Mouse (Mus musculus): ENCODE data around the gene Egfr. TPM values are rescaled to one million over a fixed set of nuclear protein-coding genes. Genes with fewer than 3 reads are reported as not detected.

The Egfr gene
- total RNA-seq, 4 experiments from 2014 or later = 7.5 to 11.6 (median 9.4) TPM

DNA sequence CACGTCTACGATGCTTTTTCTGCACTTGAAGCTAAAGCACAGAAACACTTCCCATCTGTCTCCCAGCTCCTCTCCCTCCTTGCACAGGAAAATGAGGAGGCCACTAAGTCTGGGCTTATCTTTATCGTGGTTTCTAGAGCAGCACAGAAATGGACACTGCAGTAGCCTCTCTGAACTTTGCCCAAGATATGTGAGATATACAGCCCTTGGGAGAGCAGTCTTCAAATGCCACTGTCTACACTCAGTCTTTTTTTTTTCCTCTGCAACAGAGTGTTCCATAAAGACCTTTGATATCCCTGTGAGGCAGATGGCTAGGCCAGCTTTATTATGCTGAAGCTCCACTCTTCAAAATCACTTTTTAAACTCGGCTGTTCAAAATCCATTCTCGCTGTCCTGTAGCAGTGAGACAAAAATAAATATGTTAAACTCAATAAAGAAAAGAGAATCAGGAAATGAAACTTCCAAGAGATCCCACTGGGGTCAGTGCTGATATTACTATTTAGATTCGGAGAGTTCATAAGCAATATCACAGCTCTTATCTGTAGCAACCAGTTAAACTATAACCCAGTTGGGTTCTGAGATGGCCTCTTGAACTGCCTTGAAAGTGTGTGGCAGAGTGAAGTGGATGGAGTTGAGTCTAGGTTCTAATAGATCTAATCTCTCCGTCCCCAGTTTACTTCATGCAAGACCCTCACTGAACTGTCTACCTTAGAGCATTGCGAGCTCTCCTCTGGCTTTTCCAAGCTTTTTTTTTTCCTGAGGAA is 148.8 kb downstream of the Egfr start:
- no peak for DNase-seq

DNA sequence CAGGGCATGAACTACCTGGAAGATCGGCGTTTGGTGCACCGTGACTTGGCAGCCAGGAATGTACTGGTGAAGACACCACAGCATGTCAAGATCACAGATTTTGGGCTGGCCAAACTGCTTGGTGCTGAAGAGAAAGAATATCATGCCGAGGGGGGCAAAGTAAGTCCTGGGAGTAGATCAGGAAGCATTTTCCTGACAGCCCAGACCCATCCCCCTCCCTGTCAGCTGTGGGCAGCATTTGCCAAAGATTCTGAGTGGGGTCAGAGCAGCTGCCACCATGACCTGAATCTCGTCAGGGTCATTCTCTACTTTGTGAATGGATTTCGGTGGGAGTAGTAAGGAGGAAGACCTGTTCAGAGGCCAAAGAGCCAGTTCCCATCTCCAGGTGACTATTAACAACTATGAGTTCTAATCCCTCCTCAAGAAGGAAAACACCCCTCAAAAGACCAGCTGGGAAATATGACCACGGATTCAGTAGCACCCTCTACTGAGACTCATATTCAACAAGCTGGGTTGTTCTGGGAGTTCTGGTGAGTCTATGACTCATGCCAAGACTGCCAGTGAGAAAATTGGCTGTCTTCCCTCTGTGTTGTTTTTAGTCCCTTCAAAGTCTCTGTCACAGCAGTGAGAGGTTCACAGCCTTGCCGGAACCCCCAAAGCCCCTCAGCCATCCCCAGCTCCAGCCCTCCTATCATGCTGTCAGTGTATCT is 152.5 kb downstream of the Egfr start:
- DNase-seq = no peak

DNA sequence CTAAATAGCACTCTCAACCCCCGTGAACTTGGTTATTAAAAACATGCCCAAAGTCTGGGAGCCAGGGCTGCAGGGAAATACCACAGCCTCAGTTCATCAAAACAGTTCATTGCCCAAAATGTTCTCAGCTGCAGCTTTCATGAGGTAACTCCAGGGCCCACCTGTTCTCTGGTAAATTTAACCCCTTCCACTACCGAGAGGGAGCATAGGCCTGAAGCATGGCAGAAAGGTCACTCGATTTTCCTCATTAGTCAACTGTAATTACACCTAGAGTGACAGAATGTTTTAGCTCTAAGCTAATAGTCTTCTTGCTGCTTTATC is 153.0 kb downstream of the Egfr start:
- DNase-seq = no peak

DNA sequence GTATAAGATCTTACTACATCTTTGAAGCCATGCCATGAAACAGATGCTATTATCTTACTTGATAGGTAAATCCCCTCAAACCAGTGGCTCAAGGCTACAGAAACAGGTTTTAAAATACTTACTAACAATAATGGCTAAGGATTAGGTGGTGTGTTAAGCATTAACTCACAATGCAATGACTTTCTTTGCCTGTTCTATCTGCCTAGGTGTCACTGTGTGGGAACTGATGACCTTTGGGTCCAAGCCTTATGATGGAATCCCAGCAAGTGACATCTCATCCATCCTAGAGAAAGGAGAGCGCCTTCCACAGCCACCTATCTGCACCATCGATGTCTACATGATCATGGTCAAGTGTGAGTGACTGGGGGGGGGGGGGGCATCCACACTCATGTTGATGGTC is 154.5 kb downstream of the Egfr start:
- DNase-seq = no peak

DNA sequence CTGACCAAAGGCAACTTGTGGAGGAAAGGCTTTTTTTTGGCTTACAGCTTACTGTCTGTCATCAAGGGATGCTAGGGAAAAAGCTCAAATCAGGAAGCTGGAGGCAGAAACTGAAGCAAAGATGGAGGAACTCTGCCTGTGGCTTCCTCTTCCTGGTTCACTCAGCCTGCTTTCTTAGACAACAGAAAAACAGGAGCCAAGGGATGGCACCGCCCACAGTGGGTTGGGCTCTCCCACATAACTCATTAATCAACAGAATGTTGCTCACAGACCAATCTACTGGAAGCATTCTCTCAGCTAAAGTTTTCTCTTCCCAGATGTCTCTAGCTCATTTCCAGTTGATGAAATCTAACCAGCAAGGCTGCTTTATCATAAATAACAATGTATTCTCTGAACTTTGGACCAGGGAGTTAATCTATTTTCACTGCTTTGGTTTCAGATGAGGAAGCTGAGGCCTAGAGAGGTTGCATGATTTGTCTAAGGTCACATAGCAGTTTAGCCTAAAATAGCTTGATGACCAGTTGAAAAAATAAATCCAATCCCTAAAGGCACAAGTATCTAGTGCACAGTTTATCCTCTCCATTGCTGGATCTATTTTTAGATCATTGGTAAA is 155.6 kb downstream of the Egfr start:
- no peak for DNase-seq

DNA sequence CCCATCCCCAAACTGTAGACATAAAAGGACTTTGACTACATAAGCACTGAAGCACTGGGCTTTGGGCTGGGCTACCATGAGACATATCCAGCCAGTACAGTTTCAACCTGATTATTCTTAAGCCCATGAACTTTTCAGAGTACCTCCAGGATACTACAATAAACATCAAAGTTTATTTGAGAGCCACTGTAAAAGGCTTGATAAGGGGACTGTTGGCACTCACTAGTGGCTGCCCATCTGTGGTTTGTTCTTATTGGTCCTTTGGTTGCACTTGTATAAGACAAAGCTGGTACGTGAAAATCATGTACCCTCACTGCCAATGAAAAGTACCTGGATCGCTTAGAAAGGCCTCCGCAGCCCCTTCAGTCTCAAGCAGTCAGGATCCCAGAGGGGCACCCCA is 162.8 kb downstream of the Egfr start:
- no peak for DNase-seq

DNA sequence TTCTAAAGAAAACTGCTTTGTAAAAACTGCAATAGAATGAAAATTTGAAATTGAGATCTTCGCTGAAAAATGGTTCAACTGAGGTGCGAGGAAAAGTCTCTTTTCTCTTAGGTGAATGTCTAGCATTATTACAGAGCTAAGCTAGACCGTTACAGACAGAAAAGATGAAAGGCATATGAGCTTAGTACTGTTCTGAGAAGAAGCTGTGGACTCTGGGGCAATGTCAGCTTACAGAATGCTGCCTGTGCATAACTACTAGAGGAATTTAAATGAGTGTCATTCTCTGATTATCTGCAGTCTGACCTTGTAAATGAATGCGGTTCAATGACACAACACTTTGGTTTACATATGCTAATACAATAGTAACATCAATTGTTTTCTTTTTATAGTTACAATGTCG is 163.8 kb downstream of the Egfr start:
- no peak for DNase-seq

DNA sequence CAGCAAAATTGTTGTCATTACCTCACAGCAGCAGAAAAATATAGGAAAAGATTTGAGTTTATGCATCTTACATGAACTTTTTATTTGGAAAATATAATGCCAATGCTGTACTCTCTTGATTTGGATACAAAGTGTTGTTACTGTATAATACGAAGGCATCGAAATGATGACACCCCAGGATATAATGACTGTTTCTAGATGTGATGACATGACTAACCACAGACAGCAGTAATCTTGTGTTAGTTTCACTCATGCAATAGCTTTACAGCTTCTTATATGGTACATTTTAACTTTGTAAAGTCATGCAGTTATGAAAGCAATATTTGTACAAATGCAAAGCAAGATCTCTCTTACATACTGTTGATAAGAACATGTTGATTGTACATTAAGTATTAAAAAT is 165.5 kb downstream of the Egfr start:
- DNase-seq = no peak

DNA sequence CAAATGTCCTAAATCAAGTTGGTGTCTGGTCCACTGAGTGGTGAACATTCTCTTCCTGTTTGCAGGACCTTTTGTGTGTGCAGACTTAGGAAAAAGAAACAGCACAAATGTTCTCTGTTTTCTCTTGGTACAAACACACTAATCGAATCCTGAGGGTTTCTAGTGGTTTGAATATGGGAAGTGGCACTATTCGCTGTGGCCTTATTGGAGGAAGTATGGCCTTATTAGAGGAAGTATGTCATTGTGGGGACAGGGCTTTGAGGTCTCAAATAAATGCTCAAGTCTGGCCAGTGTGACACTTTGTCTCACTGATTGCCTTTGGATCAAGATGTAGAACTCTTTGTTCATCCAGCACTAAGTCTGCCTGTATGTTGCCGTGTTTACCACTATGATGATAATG is 180.2 kb downstream of the Egfr start:
- no peak for DNase-seq

DNA sequence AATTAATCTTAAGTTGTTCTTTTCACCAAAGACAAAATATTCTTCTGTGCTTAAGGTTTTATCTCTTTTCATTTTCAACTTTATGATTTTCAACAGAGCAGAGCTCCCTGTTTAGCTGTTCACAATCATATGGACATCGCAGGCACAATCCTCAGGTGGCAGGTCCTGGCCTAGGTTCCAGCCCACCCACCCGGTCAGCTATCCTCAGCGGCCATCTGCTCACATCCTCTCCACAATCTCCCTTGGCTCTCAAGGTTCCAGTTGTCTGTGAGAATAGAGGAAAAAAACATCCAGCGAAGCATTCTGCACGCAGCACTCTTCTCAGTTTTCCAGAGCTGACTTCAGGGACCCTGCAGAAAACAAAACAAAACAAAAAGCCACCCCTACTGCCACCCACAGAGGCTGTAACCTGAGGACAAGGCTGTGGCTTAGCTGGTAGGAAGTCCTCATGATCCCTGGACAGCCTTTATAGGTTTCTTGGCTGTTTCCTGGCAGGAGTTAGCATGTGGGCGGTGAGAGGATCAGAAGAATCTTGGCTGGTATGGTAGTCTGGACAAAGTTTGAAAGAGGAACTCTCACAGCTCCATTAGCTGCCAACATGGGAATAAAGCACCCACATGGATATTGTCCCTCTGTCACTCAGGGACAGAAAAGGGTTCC is 183.7 kb downstream of the Egfr start:
- no peak for DNase-seq

DNA sequence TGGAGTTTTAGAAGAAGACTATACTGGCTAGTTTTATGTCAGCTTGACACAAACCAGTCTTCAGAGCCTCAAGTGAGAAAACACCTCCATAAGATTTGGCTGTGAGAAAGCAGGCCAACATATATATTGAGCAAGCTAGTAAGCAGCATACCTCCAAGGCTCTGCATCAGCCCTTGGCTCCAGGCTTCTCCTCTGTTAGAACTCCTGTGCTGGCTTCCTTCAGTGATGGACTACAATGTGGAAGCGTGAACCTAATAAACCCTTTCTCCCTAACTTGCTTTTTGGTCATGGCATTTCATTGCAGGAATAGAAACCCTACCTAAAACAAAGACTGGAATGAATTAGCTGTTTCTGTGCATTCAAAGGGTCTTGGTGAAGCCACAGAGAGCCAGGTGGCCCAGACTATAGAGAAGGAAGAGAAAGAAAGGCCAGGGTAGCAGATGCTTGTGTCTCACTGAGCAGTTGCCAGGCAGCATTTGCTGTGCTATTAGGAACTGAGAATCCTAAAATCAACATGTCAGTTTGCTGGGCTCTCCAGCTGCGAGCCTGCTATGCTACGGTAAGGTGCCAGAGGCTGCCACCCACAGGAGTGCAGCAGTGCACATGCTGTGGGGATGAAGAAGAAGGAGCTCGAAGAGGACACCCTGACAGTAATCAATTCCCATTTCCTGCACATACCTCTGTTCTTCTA is 189.2 kb downstream of the Egfr start:
- no peak for DNase-seq

DNA sequence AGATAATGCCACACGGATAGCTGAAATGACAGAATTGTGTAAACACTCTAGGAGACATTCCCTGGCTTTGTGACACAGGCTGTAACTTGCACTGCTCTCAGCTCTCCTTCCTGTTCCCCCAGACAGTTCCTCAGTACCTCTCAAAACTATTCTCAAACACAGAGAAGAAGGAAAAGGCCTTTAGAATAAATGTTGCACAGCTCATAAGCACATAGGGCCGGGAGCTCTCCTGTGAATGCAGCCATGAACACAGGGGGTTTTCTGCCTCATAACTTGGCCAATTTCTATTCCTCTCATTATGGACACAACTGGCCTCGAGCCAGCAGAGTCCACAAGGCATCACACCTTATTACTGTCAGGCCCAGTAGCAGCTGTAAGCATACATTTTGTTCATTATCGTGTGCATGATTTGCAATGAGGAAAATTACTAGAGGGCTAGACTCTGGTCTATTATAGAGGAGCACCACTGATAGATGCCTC is 190.0 kb downstream of the Egfr start:
- DNase-seq = no peak

DNA sequence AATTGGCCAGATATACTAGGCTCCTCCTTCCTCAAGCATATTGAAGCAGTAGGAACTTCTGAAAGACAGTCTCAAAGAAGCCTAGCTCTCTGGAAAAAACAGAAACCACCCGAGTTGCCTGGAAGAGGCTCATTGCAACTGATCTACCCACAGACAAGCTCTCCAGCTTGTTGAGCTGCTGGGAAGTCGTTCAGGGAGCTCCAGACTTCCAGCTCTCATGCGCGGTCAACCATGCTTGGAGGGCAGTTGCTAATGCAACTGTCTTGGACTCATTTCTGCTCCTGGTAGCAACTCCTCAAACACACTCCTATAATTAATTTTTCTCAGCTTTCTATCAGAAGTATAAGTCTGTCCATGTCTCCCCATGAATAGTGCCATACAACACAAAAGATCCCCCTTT is 191.0 kb downstream of the Egfr start:
- DNase-seq = no peak

DNA sequence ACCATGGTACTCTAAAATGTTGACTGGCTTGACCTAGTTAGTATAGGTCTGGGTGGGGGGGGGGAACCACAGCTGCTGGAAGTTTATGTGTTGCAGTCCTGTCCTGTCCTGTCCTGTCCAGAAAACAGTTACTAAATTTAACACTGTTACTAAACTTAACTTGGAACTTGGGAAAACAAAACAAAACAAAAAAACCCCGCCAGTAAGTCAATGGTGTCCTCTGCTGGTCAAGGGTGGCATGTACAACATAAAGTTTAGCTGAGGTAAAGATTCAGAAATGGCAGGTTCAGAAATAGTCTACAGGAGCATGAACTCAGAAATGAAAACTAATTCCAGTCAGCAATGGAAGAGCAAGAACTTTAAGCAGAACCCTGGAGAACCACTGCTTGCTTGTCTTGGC is 196.8 kb downstream of the Egfr start:
- DNase-seq = no peak

DNA sequence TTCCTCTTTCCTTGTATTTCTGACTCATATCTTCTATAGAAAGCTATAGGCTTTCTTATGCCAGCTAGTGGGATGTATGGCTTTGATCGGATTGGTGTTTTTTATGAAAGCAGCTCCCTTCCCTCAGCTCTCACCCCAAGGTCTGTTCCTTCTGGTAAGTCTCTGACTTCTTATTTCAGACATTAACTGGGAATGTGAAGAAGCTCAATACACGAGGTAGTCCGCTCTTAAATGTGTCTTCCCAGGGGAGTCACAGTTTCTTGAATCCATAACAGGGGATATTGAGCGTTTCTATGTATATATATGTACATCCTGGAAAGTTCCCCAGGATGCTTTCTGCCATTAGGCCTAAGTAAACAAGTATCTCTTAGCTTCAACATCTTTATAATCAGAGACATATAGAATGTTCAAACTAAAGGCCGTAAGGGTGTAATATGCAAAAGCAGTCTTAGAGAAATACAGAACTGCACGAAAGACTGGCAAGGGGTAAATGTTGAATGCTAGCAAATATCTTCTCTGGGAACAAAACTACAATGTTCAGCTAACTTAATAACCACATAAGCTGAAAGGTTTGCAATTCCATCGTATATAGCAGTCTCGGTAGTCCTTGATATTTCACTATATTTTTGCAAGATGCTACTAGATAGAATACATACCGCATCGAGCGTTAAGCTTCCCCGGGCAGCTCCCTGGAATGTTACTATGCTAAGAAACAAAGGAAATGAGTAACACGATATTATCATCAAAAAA is 198.4 kb downstream of the Egfr start:
- no peak for DNase-seq

DNA sequence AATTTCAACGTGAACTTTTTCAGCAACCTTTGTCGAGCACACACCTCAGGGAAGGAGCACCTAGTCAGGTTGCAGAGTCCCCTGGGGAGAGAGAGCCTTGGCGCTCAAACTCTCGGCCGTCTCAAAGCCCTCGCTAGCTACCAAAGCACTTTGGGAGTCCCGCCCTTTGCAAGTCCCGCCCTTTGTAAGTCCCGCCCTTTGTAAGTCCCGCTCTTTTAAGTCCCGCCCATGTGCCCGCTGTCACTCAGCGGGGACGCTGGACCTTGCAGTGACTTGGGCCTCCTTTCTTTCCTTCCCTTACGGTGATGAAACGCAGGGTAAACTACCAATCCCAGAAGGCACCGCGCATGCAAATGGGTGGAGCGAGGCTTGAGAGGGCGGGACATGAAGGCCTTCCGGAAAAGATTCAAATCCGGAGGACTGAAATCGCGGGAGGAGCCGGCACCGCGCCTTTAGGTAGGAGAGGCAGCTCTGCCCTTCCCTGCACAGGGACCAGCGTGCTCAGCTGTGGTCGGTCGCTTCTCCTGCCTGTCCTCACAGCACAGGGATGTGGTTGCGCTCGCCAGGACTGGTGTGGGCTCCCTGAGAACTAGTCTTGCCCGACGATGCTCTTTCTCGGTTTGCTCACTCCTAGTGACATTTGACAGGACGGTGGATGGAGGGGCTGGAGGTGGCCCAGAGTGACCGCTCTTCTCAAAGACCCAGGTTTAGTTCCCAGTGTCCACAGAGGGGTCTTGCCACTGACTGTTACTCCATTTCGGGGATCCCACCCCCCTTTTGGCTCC is 199.2 kb downstream of the Egfr start, which contains the start of gene Fbxo48:
TSS of gene Fbxo48 (plus strand) at position 400 of the 785 bp plus-strand sequence.
- peak; percentile 97 for DNase-seq

DNA sequence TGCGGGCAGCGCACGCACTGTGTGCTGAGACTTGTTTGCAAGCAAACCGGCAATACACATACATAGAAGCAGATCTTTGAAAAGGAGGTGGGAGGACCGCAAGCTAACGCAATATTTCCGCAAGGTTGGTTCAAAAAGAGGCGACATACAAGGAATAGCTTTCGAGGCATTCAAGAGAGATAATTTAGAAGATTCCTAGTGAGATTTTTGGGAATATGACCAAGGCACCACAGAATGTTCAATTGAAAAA is 199.7 kb downstream of the Egfr start:
- no peak for DNase-seq

DNA sequence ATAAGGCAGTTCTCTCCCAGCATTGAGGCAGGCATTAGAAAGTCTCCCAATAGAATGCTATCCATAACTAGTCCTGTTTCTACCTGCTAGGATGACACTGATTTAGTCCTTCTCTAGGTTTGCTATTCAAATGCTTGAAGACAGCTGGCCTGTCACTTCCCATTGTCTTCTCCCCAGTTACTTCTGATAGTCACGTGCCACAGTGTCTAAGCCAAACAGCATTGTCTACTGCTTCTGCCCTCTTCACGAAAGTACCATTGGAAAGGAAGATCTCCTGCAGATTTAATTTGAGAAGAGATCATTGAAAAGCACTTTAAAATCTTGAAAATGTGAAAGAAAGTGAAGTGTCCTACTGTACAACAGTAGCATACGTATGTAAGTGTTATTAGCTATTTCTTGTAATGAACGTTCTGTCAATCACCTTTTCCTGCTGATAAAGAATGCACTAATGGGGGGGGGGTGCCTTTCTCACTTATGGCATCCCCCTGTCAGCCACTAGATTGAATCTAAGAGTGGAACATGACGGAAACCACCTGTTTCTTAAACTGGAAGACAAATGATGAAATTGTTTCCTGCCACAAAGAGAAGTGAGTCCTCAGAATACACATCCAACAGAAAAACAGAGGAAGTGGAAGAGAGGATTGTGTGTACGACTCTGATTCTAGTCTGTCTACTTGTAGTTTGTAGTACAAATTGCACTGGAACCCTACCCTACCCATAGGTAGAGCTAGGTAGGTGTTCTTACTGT is 204.3 kb downstream of the Egfr start:
- DNase-seq = no peak

DNA sequence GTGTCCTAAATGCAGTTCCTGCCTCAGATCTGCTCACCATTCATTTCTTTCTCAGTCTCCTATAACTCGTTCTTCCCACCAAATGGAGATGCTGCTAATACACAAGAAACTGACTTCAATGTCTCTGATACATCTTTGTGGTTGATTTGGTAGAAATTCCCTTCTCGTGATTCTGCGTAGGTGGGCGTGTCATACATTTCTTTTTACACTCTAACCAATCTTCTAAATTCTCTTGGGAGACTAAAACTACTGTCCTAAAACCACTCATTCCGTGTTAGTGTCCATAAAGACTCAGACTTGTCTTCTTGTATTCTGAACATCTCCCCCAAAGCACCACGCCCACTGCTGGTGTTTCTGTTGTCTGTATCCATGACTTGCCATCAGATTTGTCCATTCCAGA is 205.0 kb downstream of the Egfr start:
- DNase-seq = no peak

DNA sequence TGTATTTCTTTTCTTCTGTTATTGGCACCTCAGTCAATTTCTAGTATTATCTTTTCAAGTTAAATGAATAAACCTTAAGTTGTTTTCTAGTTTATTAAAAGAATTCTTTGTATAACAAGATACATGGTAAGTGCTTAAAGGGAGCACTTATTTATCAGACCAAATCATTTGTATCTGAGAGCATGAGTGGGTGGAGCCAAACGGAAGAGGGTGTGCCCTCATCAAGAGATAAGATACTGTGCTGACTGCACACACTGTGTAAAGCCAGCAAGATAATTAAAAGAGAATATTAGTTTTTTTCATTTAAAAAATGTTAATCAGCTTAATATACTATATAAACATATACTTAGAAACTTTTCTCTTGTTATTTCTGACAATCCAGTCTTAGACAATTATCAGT is 206.5 kb downstream of the Egfr start:
- DNase-seq = no peak

All from adrenal gland, adult 8-10 months (tissue).